Mouse (Mus musculus) layer of hippocampus, adult 11-12 months (tissue): Measurements from ENCODE around the gene Nop9.

Experiments used
- DNase-seq: peaks from one replicate; pipeline ENCODE4 v3.0.0; 2022; ENCODE audit warnings: low spot score

The Nop9 gene

GRCm38 (mm10) chr14:55769087-55769703 is 23.7 kb downstream of the Nop9 start:
- no peak for DNase-seq

GRCm38 (mm10) chr14:55776711-55777110 is 31.2 kb downstream of the Nop9 start:
- DNase-seq: no peak

GRCm38 (mm10) chr14:55777176-55777575 is 31.7 kb downstream of the Nop9 start:
- DNase-seq: no peak

GRCm38 (mm10) chr14:55777806-55778205 is 32.3 kb downstream of the Nop9 start:
- DNase-seq: no peak

- DNase-seq: peak; percentile 2
Observed at GRCm38 (mm10) chr14:55778686-55779085, 33.2 kb downstream of the Nop9 start.

GRCm38 (mm10) chr14:55779656-55780055 is 34.2 kb downstream of the Nop9 start:
- DNase-seq: peak; percentile 3

- peak; percentile 3 for DNase-seq
Observed at GRCm38 (mm10) chr14:55780736-55781135, 35.2 kb downstream of the Nop9 start.

GRCm38 (mm10) chr14:55781310-55781709 is 35.8 kb downstream of the Nop9 start:
- DNase-seq: peak; percentile 68

GRCm38 (mm10) chr14:55782361-55782960 is 37.0 kb downstream of the Nop9 start:
- DNase-seq: peak; percentile 1

GRCm38 (mm10) chr14:55783171-55783957 is 37.9 kb downstream of the Nop9 start:
- no peak for DNase-seq

GRCm38 (mm10) chr14:55783958-55784235 is 38.4 kb downstream of the Nop9 start, which contains the start of gene Adcy4:
TSS of gene Adcy4 (minus strand) at chr14:55784095.
- no peak for DNase-seq

- DNase-seq: no peak
Observed at GRCm38 (mm10) chr14:55785195-55785594, 39.7 kb downstream of the Nop9 start.

GRCm38 (mm10) chr14:55787731-55788130 is 42.2 kb downstream of the Nop9 start:
- no peak for DNase-seq

GRCm38 (mm10) chr14:55788256-55789050 is 43.0 kb downstream of the Nop9 start, which contains the start of gene Ripk3:
TSS of gene Ripk3 (minus strand) at chr14:55788865.
- no peak for DNase-seq

GRCm38 (mm10) chr14:55793461-55793860 is 48.0 kb downstream of the Nop9 start:
- no peak for DNase-seq

GRCm38 (mm10) chr14:55793946-55794345 is 48.5 kb downstream of the Nop9 start:
- no peak for DNase-seq

- DNase-seq: no peak
Observed at GRCm38 (mm10) chr14:55795380-55796163, 50.1 kb downstream of the Nop9 start.
